Mouse (Mus musculus) monocyte, adult 5-6 weeks (primary cell): Measurements from ENCODE around the gene Cfap45. TPM values are rescaled to one million over a fixed set of nuclear protein-coding genes. Genes with fewer than 3 reads are reported as not detected.
A peak's percentile ranks its signal among the peaks of the same experiment; 100 is the strongest.

Source experiments
- ATAC-seq: fragments of 153-309, 156-312 bp; replicated peaks from 2 replicates; pipeline ENCODE4 v1.8.0; 2017; ENCODE audit warnings: mild to moderate bottlenecking; ENCODE audit not compliant: low TSS enrichment, insufficient number of reproducible peaks, severe bottlenecking, poor library complexity, low FRiP score
- total RNA-seq: library from RNA; stranded (forward); fragments of 200-1000, 200-491, 200-594 nt; gene quantifications from 3 replicates; pipeline ENCODE4 v1.2.3, GENCODE M21; 2017

Gene Cfap45
- total RNA-seq, result 7.5 TPM in 1 of 3 replicates, not detected in the others

- ATAC-seq, result peak; percentile 18; the same call in 1 of the 2 replicates
Observed at GRCm38 (mm10) chr1:172520576-172521440, at the start of gene Cfap45. TSS of gene Cfap45 (plus strand) at chr1:172520801.

GRCm38 (mm10) chr1:172472909-172473308 lies 47.7 kb upstream of the Cfap45 start:
- ATAC-seq, result no peak

- ATAC-seq, result no peak
Observed at GRCm38 (mm10) chr1:172474196-172474595, 46.4 kb upstream of the Cfap45 start.

GRCm38 (mm10) chr1:172475054-172475741 lies 45.4 kb upstream of the Cfap45 start, which contains the start of gene Slamf9:
TSS of gene Slamf9 (plus strand) at chr1:172475358.
- peak; percentile 88 for ATAC-seq

GRCm38 (mm10) chr1:172478020-172478419 lies 42.6 kb upstream of the Cfap45 start:
- ATAC-seq, result no peak

- ATAC-seq, result no peak
Observed at GRCm38 (mm10) chr1:172480376-172480775, 40.2 kb upstream of the Cfap45 start.

GRCm38 (mm10) chr1:172481111-172481510 lies 39.5 kb upstream of the Cfap45 start:
- no peak for ATAC-seq

- peak; percentile 65 for ATAC-seq
Observed at GRCm38 (mm10) chr1:172481540-172482280, 38.9 kb upstream of the Cfap45 start, which contains the start of gene Igsf9. TSS of gene Igsf9 (plus strand) at chr1:172481788.

GRCm38 (mm10) chr1:172482518-172483360 lies 37.9 kb upstream of the Cfap45 start:
- ATAC-seq, result no peak

- ATAC-seq, result no peak
Observed at GRCm38 (mm10) chr1:172483361-172483660, 37.3 kb upstream of the Cfap45 start.

GRCm38 (mm10) chr1:172484236-172484635 lies 36.4 kb upstream of the Cfap45 start:
- no peak for ATAC-seq

GRCm38 (mm10) chr1:172484671-172485070 lies 35.9 kb upstream of the Cfap45 start:
- ATAC-seq, result no peak

- ATAC-seq, result no peak
Observed at GRCm38 (mm10) chr1:172485821-172486220, 34.8 kb upstream of the Cfap45 start.

- no peak for ATAC-seq
Observed at GRCm38 (mm10) chr1:172486236-172486635, 34.4 kb upstream of the Cfap45 start.

GRCm38 (mm10) chr1:172486651-172487050 lies 34.0 kb upstream of the Cfap45 start:
- no peak for ATAC-seq

GRCm38 (mm10) chr1:172487859-172488258 lies 32.7 kb upstream of the Cfap45 start:
- no peak for ATAC-seq

GRCm38 (mm10) chr1:172488831-172489230 lies 31.8 kb upstream of the Cfap45 start:
- ATAC-seq, result no peak

- ATAC-seq, result no peak
Observed at GRCm38 (mm10) chr1:172489585-172490250, 30.9 kb upstream of the Cfap45 start.
